Comparison of ENCODE assay signal across 12 mouse cellular contexts in the genomic region with DNA sequence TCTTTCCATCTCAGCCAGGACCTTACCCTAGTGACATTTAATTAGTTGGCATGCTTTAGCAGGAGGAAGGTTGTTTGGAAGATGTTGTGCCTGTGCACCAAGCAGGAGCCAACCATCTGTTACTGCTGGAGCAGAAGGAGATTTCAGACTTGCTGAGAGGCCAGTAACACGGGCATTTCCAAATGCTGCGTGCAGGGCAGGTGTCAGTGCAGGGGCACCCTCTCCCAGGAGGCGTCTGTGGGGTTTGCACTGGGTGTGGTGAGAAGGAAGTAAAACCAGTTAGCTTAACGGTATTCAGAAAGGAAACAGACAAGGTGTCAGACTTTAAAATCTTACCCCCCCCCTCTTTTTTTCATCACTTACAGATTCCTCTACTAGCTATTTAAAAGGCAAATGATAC.
DNase-seq lines count a peak whose midpoint lies in the region; ATAC-seq and TF ChIP-seq lines count a peak whose summit lies in the region.
"Had no signal": no experiment of that assay in that cellular context is flagged by ENCODE, and none has a peak within 500 bp of the region (broad histone marks: within the 10 kb centered on the region; RNA-seq: fewer than 3 reads in every experiment).

No protein-coding gene starts in this region.

- TF ChIP-seq EP300 in MEL (IDR thresholded peaks at IDR 0.05; ENCODE audit: low read depth in 1 of 2, low read length in 2 of 2): peak in 1 of 2 experiments; percentile 51; a peak in 2 of 4 replicates

- TF ChIP-seq RAD21 in MEL (IDR thresholded peaks at IDR 0.05; ENCODE audit: low read depth, low read length): no peak

- H3K36me3 ChIP-seq in MEL (ENCODE audit: control insufficient read depth in 1 of 2, insufficient read depth in 2 of 2, low read length in 2 of 2): peaks cover 0 to 21% of the 10 kb centered on the region in 2 experiments; a peak in 2 of 4 replicates
- H3K36me3 ChIP-seq in midbrain, embryonic 15.5 days (replicated peaks): no peaks in the 10 kb centered on the region
- H3K36me3 ChIP-seq: midbrain, embryonic 12.5 days had no signal

- H3K79me2 ChIP-seq in MEL (ENCODE audit: control insufficient read depth, insufficient read depth, low read length, poor library complexity): no peaks in the 10 kb centered on the region

- H3K27me3 ChIP-seq in MEL (ENCODE audit: control insufficient read depth in 1 of 2, insufficient read depth in 2 of 2, low read length in 2 of 2): no peaks in the 10 kb centered on the region
- H3K27me3 ChIP-seq in midbrain, embryonic 15.5 days (replicated peaks): no peaks in the 10 kb centered on the region
- H3K27me3 ChIP-seq: midbrain, embryonic 12.5 days had no signal

- peaks cover 21% of the 10 kb centered on the region in 2 experiments for H3K4me1 ChIP-seq in MEL (ENCODE audit: control insufficient read depth in 1 of 2, insufficient read depth in 2 of 2, low read length in 2 of 2)
- peaks cover 19% of the 10 kb centered on the region for H3K4me1 ChIP-seq in midbrain, embryonic 15.5 days

- TF ChIP-seq POLR2A in MEL (IDR thresholded peaks at IDR 0.05; ENCODE audit: control insufficient read depth in 1 of 2, insufficient read depth in 1 of 2, low read depth in 1 of 2, low read length in 2 of 2, poor library complexity in 1 of 2): no peak

- H3K4me2 ChIP-seq in midbrain, embryonic 15.5 days: no peak overlapping the region
- H3K4me2 ChIP-seq: midbrain, embryonic 12.5 days had no signal

- H3K9ac ChIP-seq in MEL (ENCODE audit: control insufficient read depth, low read depth, low read length, poor library complexity, severe bottlenecking): no peak overlapping the region
- no peak overlapping the region for H3K9ac ChIP-seq in midbrain, embryonic 15.5 days
- H3K9ac ChIP-seq: liver, embryonic 14.5 days; midbrain, embryonic 12.5 days had no signal

- no peak overlapping the region for H3K4me3 ChIP-seq in MEL (ENCODE audit: control insufficient read depth in 1 of 2, insufficient read depth in 1 of 2, low read depth in 2 of 2, low read length in 2 of 2)
- H3K4me3 ChIP-seq in midbrain, embryonic 15.5 days: no peak overlapping the region
- H3K4me3 ChIP-seq: midbrain, embryonic 12.5 days had no signal

- intact Hi-C loops in left cerebral cortex, postnatal 14 days (cut with DNase I): no loop called here

- no peak for TF ChIP-seq CTCF in MEL (IDR thresholded peaks at IDR 0.05 in 2 of 3, conservative IDR thresholded peaks at IDR 0.05 in 1 of 3; ENCODE audit: control insufficient read depth in 1 of 3, insufficient read depth in 1 of 3, low read depth in 2 of 3, low read length in 3 of 3, poor library complexity in 1 of 3, severe bottlenecking in 1 of 3)

- no peaks in the 10 kb centered on the region for H3K9me3 ChIP-seq in MEL (replicated peaks; ENCODE audit: insufficient read depth, low read length)
- no peaks in the 10 kb centered on the region for H3K9me3 ChIP-seq in midbrain, embryonic 15.5 days
- H3K9me3 ChIP-seq: midbrain, embryonic 12.5 days had no signal

- H3K27ac ChIP-seq in MEL (ENCODE audit: control insufficient read depth, low read depth, low read length): no peak overlapping the region
- H3K27ac ChIP-seq in midbrain, embryonic 15.5 days: no peak overlapping the region
- H3K27ac ChIP-seq: liver, embryonic 14.5 days; midbrain, embryonic 12.5 days had no signal

- 77% methylated on average over 4 of the region's 4 CpGs for WGBS in midbrain, embryonic 15.5 days

- no peak for ATAC-seq in midbrain, embryonic 15.5 days (replicated peaks)

- peak; percentile 72 to 75 for DNase-seq in B cell, adult 2 months
- DNase-seq in MEL (ENCODE audit: low read depth, low spot score): no peak
- DNase-seq in cerebellum, postnatal 36 days: peak; percentile 73 to 79
- peak; percentile 25 for DNase-seq in spleen, adult 12 weeks (ENCODE audit: low spot score)
- no peak for DNase-seq in embryo, embryonic 10.5 days (ENCODE audit: low spot score)
- no peak for DNase-seq in left cerebral cortex, postnatal 14 days (ENCODE audit: low spot score in 2 of 2)
- DNase-seq in adrenal gland, adult (ENCODE audit: inconsistent age in 2 of 2, low spot score in 1 of 2): no peak
- DNase-seq: layer of hippocampus, adult 9-11 months; retina, postnatal 1 day had no signal

TF ChIP-seq in MEL, 35 proteins besides CTCF, POLR2A, EP300 and RAD21:
- TF ChIP-seq TAL1 (IDR thresholded peaks at IDR 0.05; ENCODE audit: low read length) (no peak), MYB (IDR thresholded peaks at IDR 0.05; ENCODE audit: low read depth, low read length) (peak; percentile 47; the same call in 1 of the 2 replicates), UBTF (IDR thresholded peaks at IDR 0.05; ENCODE audit: borderline replicate concordance, insufficient read depth, low read depth, low read length) (no peak), TCF12 (IDR thresholded peaks at IDR 0.05; ENCODE audit: low read depth, low read length) (peak; percentile 34)
TF ChIP-seq in MEL: peak in this region for 2.

Comparison
In these comparisons a context has a peak if more than half of its experiments do, and no peak if none do; other contexts are left out.
1. DNase-seq: peak in B cell, adult 2 months (2 of 2), cerebellum, postnatal 36 days (2 of 2) and spleen, adult 12 weeks (single experiment); none in MEL (single experiment), embryo, embryonic 10.5 days (single experiment), left cerebral cortex, postnatal 14 days (0 of 2) and adrenal gland, adult (0 of 2).